Mouse (Mus musculus) fibroblast of lung, adult 2 months (primary cell): ENCODE measurements around the gene Tenm3.

Experiments used
- DNase-seq: peaks from one replicate; pipeline ENCODE4 v3.0.0-alpha.2; 2011; ENCODE audit warnings: low read depth

Gene Tenm3

GRCm38 (mm10) chr8:48450397-48451246 is 393.1 kb downstream of the Tenm3 start:
- no peak for DNase-seq

GRCm38 (mm10) chr8:48449625-48450024 is 394.1 kb downstream of the Tenm3 start:
- no peak for DNase-seq

- no peak for DNase-seq
These were observed 398.1 kb downstream of the Tenm3 start for GRCm38 (mm10) chr8:48445690-48446089.

GRCm38 (mm10) chr8:48439491-48439890 is 404.3 kb downstream of the Tenm3 start:
- no peak for DNase-seq

- no peak for DNase-seq
These were observed 406.1 kb downstream of the Tenm3 start for GRCm38 (mm10) chr8:48437523-48438207.

- no peak for DNase-seq
These were observed 418.6 kb downstream of the Tenm3 start for GRCm38 (mm10) chr8:48425101-48425500.

- DNase-seq: no peak
These were observed 426.0 kb downstream of the Tenm3 start for GRCm38 (mm10) chr8:48417714-48418113.

- DNase-seq: no peak
These were observed 432.8 kb downstream of the Tenm3 start for GRCm38 (mm10) chr8:48410916-48411315.

GRCm38 (mm10) chr8:48400572-48400972 is 443.2 kb downstream of the Tenm3 start:
- DNase-seq: no peak

- no peak for DNase-seq
These were observed 457.9 kb downstream of the Tenm3 start for GRCm38 (mm10) chr8:48385833-48386232.

GRCm38 (mm10) chr8:48380035-48380434 is 463.7 kb downstream of the Tenm3 start:
- DNase-seq: no peak

- DNase-seq: no peak
These were observed 467.0 kb downstream of the Tenm3 start for GRCm38 (mm10) chr8:48376774-48377173.

GRCm38 (mm10) chr8:48375183-48375582 is 468.6 kb downstream of the Tenm3 start:
- DNase-seq: no peak

GRCm38 (mm10) chr8:48373404-48373803 is 470.3 kb downstream of the Tenm3 start:
- no peak for DNase-seq

- no peak for DNase-seq
These were observed 476.6 kb downstream of the Tenm3 start for GRCm38 (mm10) chr8:48367164-48367563.

GRCm38 (mm10) chr8:48356849-48357248 is 486.9 kb downstream of the Tenm3 start:
- no peak for DNase-seq

GRCm38 (mm10) chr8:48353458-48353857 is 490.3 kb downstream of the Tenm3 start:
- no peak for DNase-seq

GRCm38 (mm10) chr8:48348901-48349300 is 494.9 kb downstream of the Tenm3 start:
- DNase-seq: no peak

GRCm38 (mm10) chr8:48348386-48348785 is 495.4 kb downstream of the Tenm3 start:
- DNase-seq: no peak

- no peak for DNase-seq
These were observed 500.7 kb downstream of the Tenm3 start for GRCm38 (mm10) chr8:48343067-48343420.

- DNase-seq: no peak
These were observed 501.3 kb downstream of the Tenm3 start for GRCm38 (mm10) chr8:48342321-48343066.

- no peak for DNase-seq
These were observed 502.1 kb downstream of the Tenm3 start for GRCm38 (mm10) chr8:48341692-48342091.

GRCm38 (mm10) chr8:48341276-48341675 is 502.5 kb downstream of the Tenm3 start:
- no peak for DNase-seq
